Mouse (Mus musculus): ENCODE measurements around the gene Thsd7a.

DNA sequence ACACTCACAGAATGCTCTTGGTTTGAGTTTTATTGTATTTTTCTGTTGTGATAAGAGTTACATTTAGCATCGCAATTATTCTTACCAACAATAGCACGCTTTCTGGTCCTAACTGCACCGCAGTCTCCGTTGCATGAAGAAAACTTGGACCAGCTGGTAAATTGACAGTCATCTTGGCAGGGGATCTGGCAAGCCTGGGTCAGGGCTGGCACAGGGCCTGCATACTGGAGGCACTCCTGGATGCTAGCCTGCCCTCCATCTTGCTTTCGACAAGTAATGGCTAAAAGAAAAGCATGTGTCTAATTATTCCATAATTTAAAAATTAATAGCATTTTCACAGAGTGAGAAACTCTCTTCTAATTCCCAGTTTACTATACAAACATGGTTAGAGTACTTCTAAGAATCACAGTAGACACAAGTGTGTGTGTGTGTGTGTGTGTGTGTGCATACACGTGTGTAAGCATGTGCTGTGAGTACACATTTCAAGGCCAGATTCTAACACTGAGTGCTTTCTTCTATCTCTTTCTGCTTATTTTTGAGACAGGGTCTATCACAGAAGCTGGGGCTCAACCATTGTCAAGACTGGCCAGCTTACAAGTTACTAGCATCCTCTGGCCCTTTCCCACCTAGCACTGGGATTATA, 368.0 kb downstream of the Thsd7a start:
- no peak for TF ChIP-seq CTCF (IDR thresholded peaks at IDR 0.05; ENCODE audit: low read depth)
- TF ChIP-seq EP300 (IDR thresholded peaks at IDR 0.05; ENCODE audit: low read depth) = no peak
